Mouse (Mus musculus): Measurements from ENCODE around the gene Pkd1.
A peak's percentile ranks its signal among the peaks of the same experiment; 100 is the strongest.

The Pkd1 gene

DNA sequence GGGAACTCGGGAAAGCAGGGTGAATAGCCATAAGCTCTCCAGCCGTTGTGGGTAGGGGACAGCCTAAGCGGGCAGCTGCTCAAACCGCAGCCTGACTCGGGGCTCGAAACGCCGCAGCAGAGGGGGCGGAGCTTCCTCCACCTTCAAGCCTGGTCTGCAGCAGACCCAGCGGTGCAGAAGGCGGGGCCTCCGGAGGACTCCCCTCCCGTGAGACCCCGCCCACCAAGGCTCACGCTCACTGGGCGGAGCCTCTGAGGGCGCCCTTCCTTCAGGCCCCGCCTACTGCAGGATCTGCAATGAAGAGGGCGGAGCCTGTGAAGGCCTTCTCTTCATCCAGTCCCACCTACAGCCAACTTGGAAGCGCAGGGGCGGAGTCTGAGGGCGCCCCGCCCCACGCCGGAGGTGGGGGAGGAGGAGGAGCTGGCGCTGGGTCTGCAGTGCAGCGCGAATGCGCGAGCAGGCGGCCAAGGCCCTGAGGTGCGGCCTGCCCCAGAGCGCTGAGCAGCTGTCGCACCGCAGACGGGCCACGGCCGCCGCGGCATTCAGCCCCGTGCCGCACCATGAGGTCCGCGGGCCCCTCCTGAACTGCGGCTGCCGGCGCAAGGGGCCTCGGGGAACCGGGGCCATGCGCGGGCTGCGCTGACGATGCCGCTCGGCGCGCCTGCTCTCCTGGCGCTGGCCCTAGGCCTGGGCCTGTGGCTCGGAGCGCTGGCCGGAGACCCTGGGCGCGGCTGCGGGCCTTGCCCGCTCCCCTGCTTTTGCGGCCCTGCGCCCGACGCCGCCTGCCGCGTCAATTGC is at the start of gene Pkd1:
Pkd1 (plus strand) TSS at position 217 of the 798 bp plus-strand sequence.
- peak; percentile 100 for DNase-seq

DNA sequence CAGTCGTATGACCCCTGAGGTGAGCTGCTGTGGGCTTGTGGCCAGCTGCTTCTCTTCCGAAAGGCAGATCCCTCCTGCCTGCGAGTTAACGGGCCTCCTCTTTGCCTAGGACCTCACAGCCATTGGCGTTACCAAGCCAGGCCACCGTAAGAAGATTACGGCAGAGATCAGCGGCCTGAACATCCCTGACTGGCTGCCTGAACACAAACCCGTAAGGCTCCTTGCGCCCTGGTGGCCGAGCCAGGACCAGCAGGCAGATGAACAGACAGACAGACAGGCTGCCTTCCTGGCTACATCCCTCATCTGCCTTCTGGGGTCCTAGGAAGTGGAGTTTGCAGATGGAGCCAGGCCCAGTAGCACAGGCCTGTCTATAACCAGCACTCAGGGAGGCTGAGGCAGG is 47.4 kb upstream of the Pkd1 start:
- no peak for DNase-seq

DNA sequence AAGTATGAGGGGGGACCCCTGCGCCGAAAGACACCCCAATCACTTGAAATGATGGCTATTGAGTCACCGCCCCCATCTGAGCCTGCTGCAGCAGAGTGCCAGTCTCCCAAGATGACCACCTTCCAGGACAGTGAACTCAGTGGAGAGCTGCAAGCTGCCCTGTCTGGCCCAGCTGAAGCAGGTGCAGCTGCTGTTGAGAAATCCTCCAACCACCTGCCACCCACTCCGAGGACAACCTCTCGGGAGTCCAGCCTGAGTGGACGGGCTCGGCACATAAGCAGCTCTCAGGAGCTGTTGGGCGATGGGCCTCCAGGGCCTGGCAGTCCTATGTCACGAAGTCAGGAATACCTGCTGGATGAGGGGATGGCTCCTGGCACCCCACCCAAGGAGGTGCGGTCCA is 45.5 kb upstream of the Pkd1 start:
- DNase-seq, result no peak

DNA sequence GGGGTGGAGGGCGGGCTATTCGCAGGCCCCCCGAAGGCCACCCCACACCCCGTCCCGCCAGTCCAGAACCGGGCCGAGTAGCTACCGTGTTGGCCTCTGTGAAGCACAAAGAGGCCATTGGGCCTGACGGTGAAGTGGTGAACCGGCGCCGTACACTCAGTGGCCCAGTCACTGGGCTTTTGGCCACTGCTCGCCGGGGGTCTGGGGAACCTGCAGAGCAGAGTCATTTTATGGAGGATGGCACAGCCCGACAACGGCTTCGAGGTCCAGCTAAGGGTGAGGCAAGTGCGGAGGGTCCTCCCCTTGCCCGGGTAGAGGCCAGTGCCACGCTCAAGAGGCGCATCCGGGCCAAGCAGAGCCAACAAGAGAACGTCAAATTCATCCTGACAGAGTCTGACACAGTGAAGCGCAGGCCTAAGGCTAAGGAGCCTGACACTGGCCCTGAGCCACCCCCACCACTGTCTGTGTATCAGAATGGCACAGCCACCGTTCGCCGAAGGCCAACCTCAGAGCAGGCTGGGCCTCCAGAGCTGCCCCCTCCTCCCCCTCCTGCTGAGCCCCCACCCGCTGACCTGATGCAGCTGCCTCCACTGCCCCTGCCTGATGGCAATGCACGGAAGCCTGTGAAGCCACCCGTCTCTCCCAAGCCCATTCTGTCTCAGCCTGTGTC is 44.2 kb upstream of the Pkd1 start:
- DNase-seq, result no peak

DNA sequence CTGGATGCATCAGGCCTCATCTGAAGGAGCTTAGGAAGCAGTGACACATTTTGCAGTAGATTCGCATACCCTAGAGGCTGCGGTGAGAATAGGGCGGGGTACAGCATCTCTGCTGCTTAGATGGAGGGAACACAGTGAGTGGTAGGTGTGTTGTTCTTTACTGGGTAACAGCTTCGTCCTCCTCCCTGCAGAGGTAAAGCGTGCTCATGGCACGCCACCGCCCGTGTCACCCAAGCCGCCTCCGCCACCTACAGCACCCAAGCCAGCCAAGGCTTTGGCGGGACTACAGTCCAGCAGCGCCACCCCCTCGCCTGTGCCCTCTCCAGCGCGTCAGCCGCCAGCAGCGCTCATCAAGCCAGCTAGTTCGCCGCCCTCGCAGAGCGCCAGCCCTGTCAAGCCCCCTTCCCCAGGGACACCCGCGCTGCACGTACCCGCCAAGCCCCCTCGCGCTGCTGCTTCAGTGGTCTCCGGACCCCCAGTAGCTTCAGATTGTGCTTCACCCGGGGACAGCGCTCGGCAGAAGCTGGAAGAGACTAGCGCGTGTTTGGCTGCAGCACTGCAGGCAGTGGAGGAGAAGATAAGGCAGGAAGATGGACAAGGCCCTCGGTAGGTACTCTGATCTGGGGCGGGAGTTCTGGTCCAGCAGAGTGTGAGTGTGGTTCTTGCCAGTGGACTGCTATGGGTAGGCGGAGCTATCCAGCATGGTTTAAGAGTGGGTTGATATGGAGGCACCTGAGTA is 43.1 kb upstream of the Pkd1 start:
- DNase-seq, result peak; percentile 56

DNA sequence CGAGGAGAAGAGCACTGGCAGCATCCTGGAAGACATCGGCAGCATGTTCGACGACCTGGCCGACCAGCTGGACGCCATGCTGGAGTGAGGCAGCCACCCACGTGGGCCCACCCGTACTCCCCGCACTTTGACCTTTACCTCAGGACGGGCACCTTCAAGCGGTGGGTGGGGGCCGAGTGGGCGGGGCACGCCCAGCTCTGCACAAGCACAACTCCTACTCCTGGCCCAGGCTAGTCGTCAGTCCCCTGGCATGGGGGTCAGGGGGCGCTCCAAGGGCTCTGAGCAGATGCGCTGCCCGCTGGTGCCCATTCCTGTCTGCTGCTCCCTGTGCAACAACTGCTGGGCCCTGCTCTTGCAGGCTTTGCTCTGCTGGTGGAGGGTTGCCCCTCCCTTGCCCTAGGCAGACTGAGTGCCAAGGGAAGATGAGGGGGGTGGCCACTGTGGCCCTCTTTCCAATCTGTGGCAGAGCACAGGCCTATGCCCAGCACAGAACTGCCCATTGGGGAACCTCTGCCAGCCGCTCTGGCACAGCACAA is 42.4 kb upstream of the Pkd1 start:
- no peak for DNase-seq

DNA sequence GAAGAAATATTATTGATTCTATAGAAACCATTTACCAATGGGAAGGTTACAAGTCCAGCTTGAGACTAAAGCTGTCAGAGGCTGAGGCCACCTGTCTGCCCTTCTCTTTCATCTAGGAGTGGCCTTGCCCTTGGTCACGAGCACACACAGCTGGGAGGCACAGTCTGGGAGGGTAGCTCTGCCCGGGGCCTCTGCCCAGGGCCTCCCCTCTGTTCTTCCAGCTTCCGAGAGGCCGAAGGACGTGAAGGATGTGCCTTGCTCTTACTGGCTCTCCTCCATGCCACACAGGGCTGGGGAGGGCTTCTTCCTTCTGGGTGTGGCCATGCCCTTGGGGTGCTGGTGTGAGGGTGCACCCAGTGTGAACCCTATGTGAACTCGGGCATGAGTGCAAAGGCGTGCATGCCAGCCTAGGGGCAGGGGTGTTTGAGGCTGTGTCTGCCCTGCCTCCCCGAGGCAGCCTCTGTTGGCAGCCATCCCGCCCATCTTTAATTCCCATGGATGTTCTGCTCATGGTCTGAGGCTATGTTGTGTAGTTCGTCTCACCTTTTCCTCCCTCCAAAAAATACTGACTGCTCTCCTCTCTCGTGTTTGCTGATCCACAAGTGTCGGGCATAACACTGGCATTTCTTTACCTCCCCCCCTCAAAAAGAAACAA is 41.7 kb upstream of the Pkd1 start:
- DNase-seq, result no peak

DNA sequence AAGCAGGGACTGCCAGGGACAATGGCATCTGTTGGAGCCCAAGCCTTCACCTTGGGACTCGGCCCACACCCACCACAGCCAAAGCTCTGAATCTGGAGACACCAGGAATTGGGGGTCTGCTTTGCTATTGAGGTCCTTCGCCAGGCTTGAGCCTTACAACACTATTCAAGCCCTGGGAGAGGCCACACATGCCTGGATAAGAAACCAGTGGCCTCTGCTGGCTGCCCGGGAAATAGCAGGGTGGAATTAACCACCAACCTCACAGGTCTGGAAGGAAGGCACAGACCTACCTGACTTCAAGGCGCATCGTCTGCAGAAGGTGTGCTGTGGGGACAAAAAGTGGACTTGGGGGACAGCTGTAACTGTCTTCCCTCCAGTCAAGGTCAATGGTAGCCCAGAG is 36.0 kb upstream of the Pkd1 start:
- DNase-seq, result peak; percentile 63

DNA sequence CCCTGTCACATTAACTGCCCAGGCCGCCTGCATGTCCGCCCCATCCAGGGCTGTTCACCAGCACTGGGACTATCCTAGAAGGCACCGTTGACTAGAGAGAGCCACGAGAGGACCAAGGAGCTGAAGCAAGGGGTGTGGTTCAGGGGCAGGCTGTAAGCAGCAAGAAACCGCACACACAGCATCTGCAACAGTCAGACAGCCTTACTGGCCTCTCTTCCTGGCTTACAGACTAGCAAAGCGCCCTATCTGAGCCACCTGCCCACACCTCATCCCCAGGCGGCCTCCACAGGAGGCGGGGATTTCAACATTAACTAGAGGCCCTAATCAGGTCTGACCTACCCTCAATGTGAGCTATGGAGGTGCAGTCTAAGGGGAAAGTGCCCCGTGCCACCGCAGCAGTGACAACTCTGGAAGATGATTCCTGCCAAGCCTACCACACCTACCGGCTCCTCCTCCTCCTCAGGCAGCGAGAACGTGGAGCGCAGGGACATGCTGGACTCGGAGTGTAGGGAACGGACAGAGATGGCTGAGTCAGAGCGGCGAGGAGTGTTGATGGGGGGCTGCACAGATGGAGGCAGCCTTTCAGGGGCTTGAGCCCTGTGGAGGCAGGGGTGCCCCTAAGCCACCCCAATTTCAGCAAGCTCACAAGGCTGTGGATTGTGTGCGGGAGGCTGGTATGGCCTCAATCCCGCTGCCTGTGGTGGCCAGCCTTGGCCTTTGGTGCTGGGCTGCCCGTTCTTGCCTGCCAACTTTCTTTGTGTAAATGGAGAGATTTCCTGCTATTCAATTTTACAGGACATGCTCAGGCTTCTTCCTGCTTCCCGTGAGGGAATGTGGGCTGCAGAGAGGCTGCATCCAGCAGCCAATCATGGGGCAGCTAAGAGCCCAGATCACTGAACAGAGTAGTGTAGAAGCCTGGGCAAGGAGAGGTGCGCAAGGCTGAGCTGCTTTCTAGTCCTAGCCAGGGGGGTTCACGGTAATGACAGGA is 35.1 kb upstream of the Pkd1 start:
- no peak for DNase-seq

DNA sequence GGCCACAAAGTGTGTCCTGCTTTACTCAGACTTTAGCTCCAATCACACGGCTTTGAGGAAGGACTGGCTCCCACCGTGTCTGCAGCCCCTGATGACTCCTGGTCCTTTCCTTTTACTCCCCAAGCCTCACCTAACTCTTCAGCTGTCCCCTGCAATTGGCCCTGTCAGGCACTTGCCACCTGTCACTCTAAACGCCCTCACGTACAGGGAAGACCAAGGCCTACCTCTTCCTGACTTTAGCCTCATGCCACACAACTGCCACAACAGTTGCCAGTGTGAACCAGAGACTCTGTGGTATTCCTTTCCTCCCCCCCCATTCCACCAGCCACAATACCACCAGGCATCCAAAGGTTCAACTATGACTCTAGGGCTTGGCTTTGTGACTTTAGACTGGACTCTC is 29.2 kb upstream of the Pkd1 start:
- DNase-seq, result no peak

DNA sequence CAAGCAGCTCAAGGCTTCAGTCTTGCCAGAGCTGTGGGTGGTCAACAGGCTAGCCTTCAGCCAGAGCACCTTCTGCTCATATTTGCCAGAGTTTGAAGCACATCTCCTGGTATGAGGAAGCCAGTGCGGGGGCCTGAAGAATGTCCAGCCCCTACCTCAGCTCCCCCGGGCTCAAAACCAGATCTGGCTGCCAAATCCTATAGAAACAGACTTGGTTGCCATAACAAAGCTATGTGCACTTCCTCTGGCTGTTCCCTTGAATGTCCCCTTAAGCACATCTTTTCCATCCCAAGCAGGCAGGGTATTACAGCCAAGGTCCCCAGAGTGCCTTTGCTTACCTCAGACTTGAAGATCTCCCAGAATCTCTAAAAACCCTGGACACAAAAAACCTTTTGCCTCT is 24.9 kb upstream of the Pkd1 start:
- DNase-seq, result no peak

DNA sequence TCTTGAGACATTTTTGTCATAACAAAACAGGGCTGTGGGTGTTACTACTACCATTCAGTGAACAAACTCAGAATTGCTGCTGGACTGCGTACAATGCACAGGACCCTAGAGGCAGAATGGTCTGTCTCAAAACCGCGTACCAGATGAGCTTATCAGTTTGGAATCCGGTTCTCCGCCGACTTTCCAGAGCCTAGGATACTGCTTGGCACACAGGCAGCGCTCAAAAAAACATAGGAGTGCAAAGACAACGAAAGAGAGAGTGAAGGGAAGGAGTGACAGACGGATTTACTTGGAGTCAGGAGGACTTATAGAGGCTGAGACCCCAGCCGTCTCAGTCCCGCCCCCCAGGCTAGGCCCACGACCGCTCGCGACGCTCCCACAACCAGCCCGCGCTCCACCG is 22.3 kb upstream of the Pkd1 start:
- no peak for DNase-seq

DNA sequence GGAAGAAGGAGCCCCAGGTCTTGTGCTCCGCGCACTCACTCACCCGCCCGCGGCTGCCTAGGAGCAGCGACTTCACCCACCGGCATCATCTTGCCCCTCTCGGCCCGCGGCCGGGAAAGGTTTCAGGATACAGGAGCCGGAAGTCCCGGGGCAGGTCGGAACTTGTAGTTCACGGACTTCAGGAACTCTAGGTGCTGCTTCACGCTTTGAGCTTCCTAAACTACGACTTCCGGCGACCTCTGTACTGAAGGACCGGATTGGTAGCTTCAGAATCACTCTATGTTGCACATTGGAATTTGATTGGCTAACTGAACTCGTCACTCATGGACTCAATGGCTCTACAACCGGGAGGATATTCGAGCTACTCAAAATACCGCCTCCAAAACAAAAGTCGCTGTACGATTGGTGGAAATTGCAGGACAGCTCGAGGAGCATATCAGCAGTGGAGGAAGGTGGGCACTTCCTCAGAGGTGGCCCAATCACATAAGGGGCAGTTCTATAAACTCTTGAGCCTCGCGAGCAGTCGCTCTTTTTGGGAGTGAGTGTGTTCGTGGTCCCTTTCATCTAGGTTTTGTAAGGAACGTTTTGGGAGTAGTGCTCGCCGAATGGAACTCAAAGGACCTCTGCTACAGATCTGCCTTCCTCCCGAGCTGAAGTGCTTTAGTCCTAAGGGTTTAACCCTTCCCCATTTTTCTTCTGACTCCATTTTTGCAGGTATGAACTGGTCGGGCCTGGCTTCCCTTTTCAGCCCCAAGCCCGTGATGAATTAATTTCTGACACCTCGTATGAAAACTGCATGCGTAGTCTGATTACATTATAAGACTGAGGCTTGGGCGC is 21.7 kb upstream of the Pkd1 start, which contains the start of gene Traf7:
Traf7 (minus strand) TSS at position 216 of the 837 bp plus-strand sequence.
- DNase-seq, result peak; percentile 99

DNA sequence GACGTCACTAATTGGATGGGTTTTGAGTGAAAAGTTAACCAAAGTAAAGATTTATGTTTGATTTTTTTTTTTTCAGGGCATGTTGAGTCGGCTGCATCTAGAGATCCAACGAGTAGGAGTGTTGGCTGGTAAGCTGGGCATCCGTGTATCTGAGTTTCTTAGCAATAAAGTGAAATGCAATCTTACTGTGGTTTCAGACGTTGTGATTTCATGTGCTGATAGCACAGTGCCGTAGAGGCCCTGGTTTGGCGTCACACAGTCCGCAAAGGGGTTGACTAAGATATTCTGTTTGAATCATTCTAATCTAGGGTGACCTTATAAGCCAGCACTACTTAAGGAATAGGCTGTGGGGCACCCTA is 21.1 kb upstream of the Pkd1 start:
- DNase-seq, result no peak

DNA sequence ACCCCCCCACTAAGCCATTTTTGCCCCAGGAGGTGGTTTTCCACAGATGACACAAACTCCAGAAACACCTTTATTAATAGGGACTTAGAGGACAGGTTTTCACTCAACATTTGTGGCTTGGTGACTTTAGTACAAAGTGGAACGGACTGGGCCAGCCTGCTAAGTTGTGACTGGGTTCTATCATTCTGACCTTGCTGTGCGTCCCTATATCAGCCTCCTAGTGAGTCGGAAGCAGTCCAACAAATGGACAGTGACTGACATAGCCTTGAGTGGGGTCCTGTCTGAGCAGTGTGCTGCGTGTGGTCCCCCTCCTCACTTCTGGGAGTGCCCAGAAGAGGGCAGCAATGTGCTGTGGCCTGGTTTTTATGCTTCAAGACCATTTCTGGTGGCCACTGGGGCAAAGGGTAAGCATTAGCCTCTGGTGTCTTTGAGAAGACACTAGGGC is 20.6 kb upstream of the Pkd1 start:
- no peak for DNase-seq

DNA sequence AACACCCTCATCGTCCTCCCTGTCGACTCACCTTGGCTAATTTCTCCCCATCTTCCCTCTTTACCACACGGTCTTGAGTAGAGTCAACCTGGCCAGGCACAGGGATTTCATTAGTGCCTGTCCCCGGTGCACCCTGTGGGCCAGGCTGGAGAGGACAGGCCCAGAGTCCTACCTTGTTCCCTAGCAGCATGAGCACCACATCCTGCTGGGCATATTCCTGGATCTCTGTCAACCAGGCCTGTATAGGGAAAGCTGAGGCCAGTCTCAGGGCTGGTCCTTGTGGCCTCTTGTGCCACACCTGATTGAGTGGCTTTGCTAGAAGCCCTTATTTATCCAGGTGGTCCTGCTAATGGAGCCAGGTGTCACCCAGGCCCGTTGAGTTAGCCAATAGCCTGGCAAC is 19.8 kb upstream of the Pkd1 start:
- no peak for DNase-seq

DNA sequence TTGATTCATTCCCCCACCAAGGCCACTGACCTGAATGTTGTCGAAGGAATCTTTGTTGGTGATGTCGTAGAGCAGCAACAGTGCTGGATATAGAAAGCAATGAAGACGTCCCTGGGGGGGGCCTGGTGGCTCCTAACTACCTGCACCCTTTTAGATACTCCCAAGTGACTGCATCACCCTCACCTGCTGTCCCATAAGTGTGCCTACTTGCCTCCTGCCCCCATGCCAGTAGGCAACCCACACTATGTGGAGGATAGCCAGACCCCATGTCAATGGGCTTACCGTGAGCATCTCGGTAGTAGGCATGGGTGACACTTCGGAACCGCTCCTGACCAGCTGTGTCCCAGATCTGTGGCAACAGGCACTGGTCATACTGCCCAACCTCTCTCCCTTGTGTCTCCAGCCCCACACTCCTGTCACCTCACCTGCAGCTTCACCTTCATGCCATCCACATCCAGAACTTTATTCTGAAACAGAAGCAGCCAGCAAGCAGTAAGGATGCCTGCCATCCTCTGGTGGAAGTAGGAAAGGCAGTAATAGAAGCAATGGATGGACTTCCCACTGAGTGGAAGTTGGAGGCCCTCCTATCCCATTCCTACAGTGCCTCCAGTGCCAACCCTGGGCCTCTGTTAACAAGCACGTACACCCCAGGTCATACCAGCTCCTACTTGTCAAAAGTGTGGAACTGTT is 19.1 kb upstream of the Pkd1 start:
- DNase-seq, result no peak

DNA sequence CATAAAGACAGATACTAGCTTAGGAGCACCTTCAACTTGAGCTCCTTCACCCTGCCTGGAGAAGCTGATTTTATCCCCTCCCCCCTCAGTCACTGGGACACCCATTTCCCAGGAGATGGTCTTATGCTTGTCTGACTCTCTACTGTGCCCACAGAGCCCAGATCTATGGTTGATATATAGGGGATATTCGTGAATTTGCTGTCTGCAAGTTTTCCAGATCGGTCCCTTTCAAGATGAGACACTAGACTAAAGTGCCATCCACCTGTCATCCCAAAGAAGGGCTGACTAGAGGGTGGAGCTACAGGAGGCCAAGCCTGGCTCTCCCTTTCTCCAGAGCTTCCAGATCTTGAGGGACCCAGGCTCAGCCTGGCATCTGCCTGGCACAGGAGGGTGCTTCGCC is 18.6 kb upstream of the Pkd1 start:
- DNase-seq, result no peak

DNA sequence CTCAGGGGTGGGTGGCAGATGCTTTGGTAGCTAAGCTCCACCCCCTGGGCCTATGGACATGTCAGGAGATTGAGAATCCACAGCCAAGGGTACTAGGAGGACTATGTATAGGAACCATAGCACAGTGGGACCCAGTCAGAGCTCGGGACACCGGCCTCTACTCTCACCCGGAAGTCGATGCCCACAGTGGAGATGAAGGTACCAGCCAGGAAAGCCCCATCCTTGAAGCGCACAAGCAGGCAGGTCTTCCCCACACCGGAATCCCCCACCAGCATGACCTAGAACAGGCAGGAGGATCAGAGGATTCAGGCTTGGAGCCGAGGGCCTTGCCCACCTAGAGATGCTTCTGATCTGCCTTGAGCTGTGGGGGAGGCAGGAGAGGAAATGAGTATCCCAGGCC is 17.6 kb upstream of the Pkd1 start:
- no peak for DNase-seq
